Mouse (Mus musculus): Measurements from ENCODE around the gene Unc80. TPM values are rescaled to one million over a fixed set of nuclear protein-coding genes. Genes with fewer than 3 reads are reported as not detected.
"Not testable (repeated sequence)": the region's sequence is repeated elsewhere in the genome, so short reads cannot be mapped to it uniquely, and the experiment has no call there.

Unc80 gene
- total RNA-seq, 2 experiments from 2014 or later: not detected

DNA sequence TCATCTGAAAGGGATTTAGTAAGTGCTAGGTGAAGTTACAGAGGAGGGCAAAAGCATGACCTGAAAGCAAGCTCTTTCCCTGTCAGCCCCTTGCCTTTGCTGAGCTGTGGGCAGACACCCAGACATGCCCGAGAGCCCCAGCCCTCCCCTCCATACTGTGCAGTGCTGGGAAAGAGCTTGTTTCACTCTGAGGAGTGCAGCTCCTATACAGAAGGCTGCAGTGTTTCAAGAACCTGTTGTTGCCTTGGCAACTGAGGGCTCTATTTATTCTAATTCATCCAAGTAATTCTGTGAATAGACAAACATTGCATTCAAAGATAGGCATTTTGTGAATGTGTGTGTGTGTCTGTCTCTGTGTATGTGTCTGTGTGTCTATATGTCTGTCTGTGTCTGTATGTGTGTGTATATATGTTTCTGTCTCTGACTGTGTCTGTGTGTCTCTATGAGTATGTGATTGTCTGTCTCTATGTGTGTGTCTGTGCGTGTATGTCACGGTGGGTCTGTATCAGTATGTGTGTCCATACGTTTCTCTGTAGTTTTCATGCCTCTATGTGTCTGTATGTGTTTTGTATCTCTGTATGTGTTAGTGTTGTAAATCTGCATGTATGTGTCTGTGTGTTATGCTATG, 187.1 kb downstream of the Unc80 start:
- no peak overlapping the region for H3K4me3 ChIP-seq
- TF ChIP-seq CTCF (IDR thresholded peaks at IDR 0.05): no peak
- intact Hi-C loops (cut with DNase I): loop anchor here (10.0 kb wide), 1 partner anchor 550 kb away; no protein-coding TSS in a partner anchor
- no peak for DNase-seq
- no peak overlapping the region for H3K27ac ChIP-seq

DNA sequence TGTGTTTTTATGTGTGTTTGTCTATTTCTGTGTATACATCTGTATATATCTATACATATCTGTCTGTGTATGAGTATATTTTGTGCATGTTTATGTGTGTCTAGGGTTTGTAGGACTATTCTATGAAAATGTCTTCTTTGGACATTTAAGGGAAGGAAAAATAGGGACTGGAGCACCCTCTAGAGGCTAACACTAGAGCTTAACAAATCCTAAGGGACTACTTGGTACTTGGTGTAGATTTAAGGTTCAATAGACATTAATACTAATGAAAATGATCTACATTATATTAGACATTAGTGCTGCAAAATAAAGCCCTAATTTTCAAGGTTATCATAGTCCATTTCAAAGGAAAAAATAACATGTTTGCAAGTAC, 187.6 kb downstream of the Unc80 start:
- Histone ChIP-seq H3K4me3 (no peak overlapping the region), H3K27ac (no peak overlapping the region)
- peak; percentile 58 for TF ChIP-seq CTCF (IDR thresholded peaks at IDR 0.05)
- intact Hi-C loops (cut with DNase I): loop anchor here (10.0 kb wide), 1 partner anchor 551 kb away; no protein-coding TSS in a partner anchor
- DNase-seq: no peak

GRCm38 (mm10) chr1:66671475-66671874, 203.3 kb downstream of the Unc80 start:
- no peak for DNase-seq
- H3K27ac ChIP-seq: no peak overlapping the region
- intact Hi-C loops (cut with DNase I): no loop called here
- H3K4me3 ChIP-seq: no peak overlapping the region
- TF ChIP-seq CTCF (IDR thresholded peaks at IDR 0.05): no peak

DNA sequence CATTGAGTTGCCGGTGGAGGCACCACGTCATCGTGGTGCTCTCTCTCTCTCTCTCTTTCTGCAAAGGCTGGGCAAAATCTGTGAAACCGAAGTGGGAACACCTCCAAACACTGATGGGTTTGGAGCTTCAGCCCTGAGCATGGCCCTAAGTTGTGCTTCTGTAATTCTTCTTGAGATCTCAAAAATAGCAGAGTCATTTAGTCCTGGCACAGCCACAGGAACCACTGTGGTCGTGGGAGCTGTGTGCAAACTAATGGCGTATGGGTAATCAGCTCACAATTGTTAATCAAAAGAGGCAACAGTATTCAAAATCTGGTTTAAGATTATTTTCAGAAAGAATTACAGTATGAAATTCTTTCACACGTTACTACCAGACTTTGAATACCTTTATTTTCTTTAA, 204.6 kb downstream of the Unc80 start:
- Histone ChIP-seq H3K27ac (no peak overlapping the region), H3K4me3 (no peak overlapping the region)
- intact Hi-C loops (cut with DNase I): no loop called here
- no peak for TF ChIP-seq CTCF (IDR thresholded peaks at IDR 0.05)
- no peak for DNase-seq

GRCm38 (mm10) chr1:66677928-66678327, 209.8 kb downstream of the Unc80 start:
- intact Hi-C loops (cut with DNase I): no loop called here
- no peak for DNase-seq
- no peak for TF ChIP-seq CTCF (IDR thresholded peaks at IDR 0.05)
- Histone ChIP-seq H3K4me3 (no peak overlapping the region), H3K27ac (no peak overlapping the region)

DNA sequence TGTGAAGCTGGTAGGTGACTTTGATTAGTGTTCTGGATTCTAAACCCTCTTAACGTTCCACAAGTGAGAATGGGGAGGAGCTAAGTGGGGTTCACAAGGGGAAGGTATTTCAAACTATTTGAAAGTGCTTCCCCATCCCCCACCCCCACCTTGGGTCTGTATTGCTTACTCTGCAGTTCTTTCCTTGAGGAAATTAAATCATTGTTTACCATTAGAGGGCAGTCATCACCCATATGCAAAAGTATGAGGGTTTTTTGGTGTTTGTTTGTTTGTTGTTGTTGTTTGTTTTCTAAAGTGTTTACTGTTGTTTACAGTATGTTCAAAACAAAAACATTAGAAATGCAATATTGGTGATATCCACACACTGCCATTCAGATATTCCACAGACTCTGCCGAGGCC, 210.5 kb downstream of the Unc80 start:
- no peak overlapping the region for H3K4me3 ChIP-seq
- no peak for DNase-seq
- intact Hi-C loops (cut with DNase I): no loop called here
- peak; percentile 21; the same call in 1 of the 2 replicates for TF ChIP-seq CTCF (IDR thresholded peaks at IDR 0.05)
- H3K27ac ChIP-seq: no peak overlapping the region

DNA sequence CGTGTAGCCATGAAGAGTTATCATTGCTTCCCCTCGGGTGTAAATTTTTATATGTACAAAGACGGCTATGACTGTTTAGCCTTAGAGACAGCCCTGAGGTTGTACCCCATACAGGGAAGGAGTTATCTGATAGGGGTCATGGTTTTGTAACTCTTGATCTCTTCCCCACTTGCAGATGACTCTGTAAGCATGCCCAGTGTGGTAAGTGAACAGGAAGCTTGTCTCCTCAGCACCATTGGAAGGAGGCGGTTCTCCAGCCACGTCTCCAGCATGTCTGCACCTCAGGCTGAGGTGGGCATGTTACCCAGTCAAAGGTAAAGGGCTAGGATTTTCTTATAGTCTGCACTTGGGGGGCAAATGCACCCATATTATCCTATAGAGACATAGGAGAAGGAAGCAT, 214.8 kb downstream of the Unc80 start:
- Histone ChIP-seq H3K4me3 (no peak overlapping the region), H3K27ac (no peak overlapping the region)
- intact Hi-C loops (cut with DNase I): no loop called here
- TF ChIP-seq CTCF (IDR thresholded peaks at IDR 0.05): no peak
- DNase-seq: no peak

GRCm38 (mm10) chr1:66691772-66692171, 223.6 kb downstream of the Unc80 start:
- TF ChIP-seq CTCF (IDR thresholded peaks at IDR 0.05): no peak
- intact Hi-C loops (cut with DNase I): no loop called here

DNA sequence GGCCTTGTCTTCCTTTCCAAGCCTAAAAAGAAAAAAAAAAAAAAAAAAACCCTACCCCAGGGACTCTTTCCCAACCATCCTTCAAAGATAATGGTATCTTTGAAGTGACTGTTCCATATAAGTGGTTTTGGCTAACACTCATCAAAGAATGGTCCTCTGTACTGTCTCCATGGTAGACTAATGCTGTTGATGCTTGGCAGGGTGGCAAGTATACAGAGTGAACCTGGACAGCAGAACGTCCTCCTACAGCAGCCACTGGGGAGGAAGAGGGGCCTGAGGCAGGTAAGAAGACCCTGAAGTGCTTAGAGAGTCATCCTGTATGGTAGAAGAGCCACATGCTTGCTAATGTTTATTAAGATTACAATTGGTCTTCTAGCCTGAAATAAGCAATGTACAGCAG, 224.1 kb downstream of the Unc80 start:
- Histone ChIP-seq H3K4me3 (no peak overlapping the region), H3K27ac (no peak overlapping the region)
- no peak for TF ChIP-seq CTCF (IDR thresholded peaks at IDR 0.05)
- DNase-seq: no peak
- intact Hi-C loops (cut with DNase I): no loop called here

More at GRCm38 (mm10) chr1:66691772-66692171, 223.6 kb downstream of the Unc80 start:
- DNase-seq: no peak
- no peak overlapping the region for H3K27ac ChIP-seq
- H3K4me3 ChIP-seq: no peak overlapping the region

DNA sequence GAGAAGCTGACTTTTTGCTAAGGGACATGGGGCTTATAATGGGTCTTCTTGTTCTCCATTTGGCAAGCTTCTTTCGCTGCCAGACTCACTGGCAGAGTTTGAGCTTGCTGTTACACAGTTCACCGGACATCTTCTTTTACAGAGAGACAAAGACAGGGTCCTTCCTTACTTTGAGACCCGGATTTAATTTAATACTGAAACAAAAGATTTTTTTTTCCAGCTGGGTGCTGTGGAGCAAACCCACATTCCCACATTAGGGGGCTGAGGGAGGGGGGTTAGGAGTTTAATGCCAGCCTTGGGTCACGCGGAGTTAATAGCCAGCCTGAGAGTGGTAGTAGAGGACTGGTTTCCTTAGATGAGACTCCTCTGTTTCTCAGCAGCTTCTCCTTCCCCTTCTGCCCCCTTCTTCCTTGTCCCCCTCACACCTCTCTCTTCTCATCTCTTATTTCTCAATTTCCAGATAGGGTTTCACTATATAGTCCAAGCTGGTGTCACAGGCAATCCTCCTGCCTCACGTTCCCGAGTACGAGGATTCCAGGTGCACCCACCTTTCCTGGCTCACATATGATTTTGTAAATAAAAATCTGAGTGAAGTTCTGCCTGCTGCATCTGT, 224.7 kb downstream of the Unc80 start:
- intact Hi-C loops (cut with DNase I): no loop called here
- no peak for TF ChIP-seq CTCF (IDR thresholded peaks at IDR 0.05)

DNA sequence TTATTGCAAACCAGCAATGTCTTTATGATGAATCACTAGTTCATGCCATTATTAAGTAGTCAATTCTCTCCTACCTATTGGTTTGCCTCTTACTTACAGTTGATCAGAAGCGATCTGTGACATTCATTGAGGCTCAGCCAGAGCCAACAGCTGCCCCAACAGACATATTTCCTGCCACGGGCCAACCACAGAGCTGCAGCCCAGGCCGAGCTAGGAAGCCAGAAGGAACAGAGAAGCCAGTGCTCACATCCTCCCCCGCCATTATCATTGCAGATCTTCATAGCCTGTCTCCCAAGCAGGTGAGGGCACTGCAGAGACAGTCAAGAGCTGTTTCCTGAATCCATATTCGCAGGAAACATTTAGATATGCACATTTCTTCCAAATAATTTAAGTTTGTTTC, 226.1 kb downstream of the Unc80 start:
- TF ChIP-seq CTCF (IDR thresholded peaks at IDR 0.05): no peak
- intact Hi-C loops (cut with DNase I): no loop called here
- H3K4me3 ChIP-seq: no peak overlapping the region
- H3K27ac ChIP-seq: no peak overlapping the region
- DNase-seq: no peak

More for the DNA sequence above, 224.7 kb downstream of the Unc80 start:
- Histone ChIP-seq H3K4me3 (no peak overlapping the region), H3K27ac (no peak overlapping the region)
- no peak for DNase-seq

GRCm38 (mm10) chr1:66695296-66695695, 227.1 kb downstream of the Unc80 start:
- no peak for DNase-seq
- TF ChIP-seq CTCF (IDR thresholded peaks at IDR 0.05): no peak
- intact Hi-C loops (cut with DNase I): no loop called here
- Histone ChIP-seq H3K27ac (no peak overlapping the region), H3K4me3 (no peak overlapping the region)

DNA sequence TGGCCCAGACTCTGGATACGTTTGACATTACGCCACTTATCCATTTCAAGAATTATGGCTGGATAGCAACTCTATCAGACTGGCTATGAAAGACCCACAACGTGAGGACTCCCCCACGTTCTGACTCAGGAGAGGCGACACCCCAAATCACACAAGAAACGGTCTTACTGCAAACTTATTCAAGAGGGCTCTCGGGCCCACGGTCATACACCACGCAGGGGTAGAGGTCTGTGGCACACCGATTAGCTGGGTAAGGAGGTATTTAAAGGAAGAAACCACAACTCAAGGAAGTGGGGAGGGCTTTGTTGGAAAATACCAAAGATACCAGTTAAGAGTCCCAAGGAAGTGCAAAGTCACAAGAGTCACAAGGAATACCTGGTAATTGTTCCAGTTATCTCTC, 231.5 kb downstream of the Unc80 start:
- not testable (repeated sequence) for H3K27ac ChIP-seq, H3K4me3 ChIP-seq, DNase-seq
- intact Hi-C loops (cut with DNase I): loop anchor here (2.0 to 10.0 kb wide), 2 partner anchors 117 to 335 kb away; partner anchors contain the start of genes Kansl1l and Lancl1
